Mouse (Mus musculus): Measurements from ENCODE around the gene Traf7. TPM values are rescaled to one million over a fixed set of nuclear protein-coding genes. Genes with fewer than 3 reads are reported as not detected.

The Traf7 gene
- polyA plus RNA-seq, 1 experiment from 2014 or later = 83.4 TPM

DNA sequence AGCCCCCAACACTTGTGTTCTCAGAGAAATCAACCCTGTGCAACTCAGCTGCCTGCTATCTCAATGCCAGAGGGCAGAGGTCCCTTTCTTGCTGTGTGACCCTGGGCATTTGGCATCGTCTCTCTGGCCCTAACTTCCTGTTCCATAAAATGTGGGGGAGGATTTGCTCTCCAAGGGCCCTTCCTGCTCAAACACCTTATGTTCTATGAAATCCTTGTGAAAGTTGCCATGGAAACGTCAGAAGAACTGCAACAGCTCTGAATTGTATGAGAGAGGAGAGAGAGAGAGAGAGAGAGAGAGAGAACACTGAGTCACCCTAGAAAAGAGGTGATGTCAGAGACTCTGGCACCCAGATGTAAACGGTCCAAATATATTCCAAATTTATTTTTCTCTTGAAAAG is 9.8 kb upstream of the Traf7 start:
- Histone ChIP-seq H3K27ac (no peak overlapping the region), H3K27me3 (replicated peaks) (no peaks in the 10 kb centered on the region), H3K9ac (no peak overlapping the region), H3K9me3 (no peaks in the 10 kb centered on the region), H3K4me3 (no peak overlapping the region), H3K4me1 (peaks cover 17% of the 10 kb centered on the region), H3K36me3 (no peaks in the 10 kb centered on the region), H3K4me2 (replicated peaks) (no peak overlapping the region)
- WGBS = 46% methylated on average over 3 of the region's 3 CpGs
- ATAC-seq (ENCODE audit: low FRiP score, low read depth) = no peak

DNA sequence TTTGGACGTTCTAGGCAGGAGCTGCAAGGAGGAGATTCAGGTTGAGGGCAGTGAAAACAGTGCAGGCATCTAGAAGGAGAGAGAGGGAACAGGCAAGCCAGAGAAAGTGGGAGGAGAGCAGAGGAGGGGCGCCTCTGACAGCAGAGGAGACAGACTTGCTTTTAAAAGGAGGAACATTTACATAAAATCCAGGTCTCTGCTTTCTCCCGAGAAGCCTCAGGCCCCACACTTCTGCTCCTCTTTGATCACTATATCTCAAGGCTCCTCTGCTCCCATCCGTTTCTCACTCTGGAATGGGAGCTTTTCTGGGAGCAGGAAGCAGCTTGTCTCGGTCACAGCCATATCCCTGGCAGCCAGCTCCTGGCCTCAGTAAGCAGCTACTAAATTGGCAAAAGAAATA is 7.6 kb upstream of the Traf7 start:
- ATAC-seq (ENCODE audit: low FRiP score, low read depth) = no peak
- H3K4me2 ChIP-seq (replicated peaks) = no peak overlapping the region
- H3K9ac ChIP-seq = no peak overlapping the region
- 51% methylated on average over 5 of the region's 5 CpGs for WGBS
- peaks cover 5% of the 10 kb centered on the region; the same call in 1 of the 2 replicates for H3K36me3 ChIP-seq
- H3K4me3 ChIP-seq = no peak overlapping the region
- no peaks in the 10 kb centered on the region for H3K9me3 ChIP-seq
- H3K27me3 ChIP-seq (replicated peaks) = no peaks in the 10 kb centered on the region
- peaks cover 26% of the 10 kb centered on the region for H3K4me1 ChIP-seq
- H3K27ac ChIP-seq = no peak overlapping the region

- H3K4me3 ChIP-seq = peak within 1 kb of the TSS; percentile 26
- peak within 1 kb of the TSS; percentile 68 for H3K4me2 ChIP-seq (replicated peaks)
- 0 out of 2 replicates have a peak within 1 kb of the TSS, but pooled peaks have one; percentile 29 for H3K9ac ChIP-seq
- peaks cover 37% of the 10 kb centered on the region for H3K4me1 ChIP-seq
- no peak for ATAC-seq (ENCODE audit: low FRiP score, low read depth)
- WGBS = 90% methylated on average over 8 of the region's 8 CpGs
- peaks cover 7% of the 10 kb centered on the region; the same call in 1 of the 2 replicates for H3K36me3 ChIP-seq
- H3K27me3 ChIP-seq (replicated peaks) = no peaks in the 10 kb centered on the region
- no peak within 1 kb of the TSS for H3K27ac ChIP-seq
- no peaks in the 10 kb centered on the region for H3K9me3 ChIP-seq
Observed at GRCm38 (mm10) chr17:24534160-24534718, 6.5 kb upstream of the Traf7 start, which contains the start of gene Rab26. TSS of gene Rab26 (minus strand) at chr17:24534210.

DNA sequence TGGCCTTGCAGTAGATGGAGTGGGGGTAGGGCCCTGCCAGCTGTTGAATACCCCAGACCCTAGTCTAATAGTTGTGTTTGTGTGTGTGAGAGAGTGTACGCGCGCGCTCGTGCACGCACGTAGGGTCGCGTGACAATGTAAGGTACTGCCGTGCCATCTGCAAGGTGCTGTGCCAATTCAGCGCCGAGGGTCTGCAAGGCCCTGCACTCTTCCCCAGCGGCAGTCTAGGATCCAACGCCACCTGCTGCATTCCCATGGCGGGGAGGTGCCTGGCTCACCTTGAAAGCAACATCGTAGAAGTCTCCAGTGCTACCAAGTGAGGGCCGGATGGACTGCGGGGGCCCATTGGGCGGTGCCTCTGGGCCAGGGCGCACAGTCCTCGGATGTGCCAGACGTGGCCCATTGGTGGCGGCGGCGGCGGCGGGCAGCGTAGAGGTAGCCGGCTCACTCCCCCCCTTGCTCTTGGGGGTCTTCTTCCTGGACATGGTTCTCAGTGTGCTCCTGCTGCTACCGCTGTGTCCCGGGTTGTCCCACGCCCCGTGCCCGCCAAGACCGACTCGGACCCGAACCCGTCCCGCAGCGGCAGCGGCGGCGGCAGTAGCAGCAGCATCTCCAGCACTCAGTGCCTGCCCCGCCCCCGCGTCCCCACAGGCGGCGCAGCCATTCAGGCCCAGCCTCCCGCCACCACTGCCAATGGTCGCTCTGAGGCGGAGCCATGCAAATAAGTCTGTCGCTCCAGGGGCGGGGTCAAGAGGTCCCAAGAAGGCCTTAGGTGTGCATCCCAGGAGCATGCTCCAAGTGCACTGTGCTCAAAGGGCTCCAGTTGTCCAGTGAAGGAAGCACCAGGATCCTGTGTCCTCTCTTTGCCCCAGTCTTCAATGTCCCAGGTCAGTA is 5.6 kb upstream of the Traf7 start:
- Histone ChIP-seq H3K4me2 (replicated peaks) (peak overlapping the region; percentile 68), H3K27me3 (replicated peaks) (no peaks in the 10 kb centered on the region), H3K4me1 (peaks cover 45% of the 10 kb centered on the region), H3K9me3 (no peaks in the 10 kb centered on the region), H3K36me3 (peaks cover 7% of the 10 kb centered on the region; the same call in 1 of the 2 replicates), H3K9ac (0 out of 2 replicates have a peak overlapping the region, but pooled peaks have one; percentile 29), H3K27ac (no peak overlapping the region), H3K4me3 (peak overlapping the region; percentile 26)
- WGBS = 6% methylated on average over 53 of the region's 53 CpGs
- ATAC-seq (ENCODE audit: low FRiP score, low read depth) = peak; percentile 41; the same call in 1 of the 2 replicates

DNA sequence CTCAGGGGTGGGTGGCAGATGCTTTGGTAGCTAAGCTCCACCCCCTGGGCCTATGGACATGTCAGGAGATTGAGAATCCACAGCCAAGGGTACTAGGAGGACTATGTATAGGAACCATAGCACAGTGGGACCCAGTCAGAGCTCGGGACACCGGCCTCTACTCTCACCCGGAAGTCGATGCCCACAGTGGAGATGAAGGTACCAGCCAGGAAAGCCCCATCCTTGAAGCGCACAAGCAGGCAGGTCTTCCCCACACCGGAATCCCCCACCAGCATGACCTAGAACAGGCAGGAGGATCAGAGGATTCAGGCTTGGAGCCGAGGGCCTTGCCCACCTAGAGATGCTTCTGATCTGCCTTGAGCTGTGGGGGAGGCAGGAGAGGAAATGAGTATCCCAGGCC is 4.3 kb upstream of the Traf7 start:
- ATAC-seq (ENCODE audit: low FRiP score, low read depth) = no peak
- no peak overlapping the region for H3K27ac ChIP-seq
- no peak overlapping the region for H3K4me3 ChIP-seq
- H3K4me2 ChIP-seq (replicated peaks) = no peak overlapping the region
- peaks cover 7% of the 10 kb centered on the region; the same call in 1 of the 2 replicates for H3K36me3 ChIP-seq
- no peaks in the 10 kb centered on the region for H3K9me3 ChIP-seq
- H3K9ac ChIP-seq = 0 out of 2 replicates have a peak overlapping the region, but pooled peaks have one; percentile 14
- no peaks in the 10 kb centered on the region for H3K27me3 ChIP-seq (replicated peaks)
- 78% methylated on average over 7 of the region's 7 CpGs for WGBS
- peaks cover 42% of the 10 kb centered on the region for H3K4me1 ChIP-seq

DNA sequence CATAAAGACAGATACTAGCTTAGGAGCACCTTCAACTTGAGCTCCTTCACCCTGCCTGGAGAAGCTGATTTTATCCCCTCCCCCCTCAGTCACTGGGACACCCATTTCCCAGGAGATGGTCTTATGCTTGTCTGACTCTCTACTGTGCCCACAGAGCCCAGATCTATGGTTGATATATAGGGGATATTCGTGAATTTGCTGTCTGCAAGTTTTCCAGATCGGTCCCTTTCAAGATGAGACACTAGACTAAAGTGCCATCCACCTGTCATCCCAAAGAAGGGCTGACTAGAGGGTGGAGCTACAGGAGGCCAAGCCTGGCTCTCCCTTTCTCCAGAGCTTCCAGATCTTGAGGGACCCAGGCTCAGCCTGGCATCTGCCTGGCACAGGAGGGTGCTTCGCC is 3.3 kb upstream of the Traf7 start:
- Histone ChIP-seq H3K9me3 (no peaks in the 10 kb centered on the region), H3K4me1 (peaks cover 52% of the 10 kb centered on the region), H3K4me2 (replicated peaks) (no peak overlapping the region), H3K4me3 (no peak overlapping the region), H3K27ac (no peak overlapping the region), H3K9ac (no peak overlapping the region), H3K27me3 (replicated peaks) (no peaks in the 10 kb centered on the region), H3K36me3 (peaks cover 7% of the 10 kb centered on the region; the same call in 1 of the 2 replicates)
- 69% methylated on average over 3 of the region's 3 CpGs for WGBS
- ATAC-seq (ENCODE audit: low FRiP score, low read depth) = no peak

DNA sequence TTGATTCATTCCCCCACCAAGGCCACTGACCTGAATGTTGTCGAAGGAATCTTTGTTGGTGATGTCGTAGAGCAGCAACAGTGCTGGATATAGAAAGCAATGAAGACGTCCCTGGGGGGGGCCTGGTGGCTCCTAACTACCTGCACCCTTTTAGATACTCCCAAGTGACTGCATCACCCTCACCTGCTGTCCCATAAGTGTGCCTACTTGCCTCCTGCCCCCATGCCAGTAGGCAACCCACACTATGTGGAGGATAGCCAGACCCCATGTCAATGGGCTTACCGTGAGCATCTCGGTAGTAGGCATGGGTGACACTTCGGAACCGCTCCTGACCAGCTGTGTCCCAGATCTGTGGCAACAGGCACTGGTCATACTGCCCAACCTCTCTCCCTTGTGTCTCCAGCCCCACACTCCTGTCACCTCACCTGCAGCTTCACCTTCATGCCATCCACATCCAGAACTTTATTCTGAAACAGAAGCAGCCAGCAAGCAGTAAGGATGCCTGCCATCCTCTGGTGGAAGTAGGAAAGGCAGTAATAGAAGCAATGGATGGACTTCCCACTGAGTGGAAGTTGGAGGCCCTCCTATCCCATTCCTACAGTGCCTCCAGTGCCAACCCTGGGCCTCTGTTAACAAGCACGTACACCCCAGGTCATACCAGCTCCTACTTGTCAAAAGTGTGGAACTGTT is 2.8 kb upstream of the Traf7 start:
- H3K27ac ChIP-seq = no peak overlapping the region
- H3K4me1 ChIP-seq = peaks cover 52% of the 10 kb centered on the region
- peak overlapping the region; percentile 58; the same call in 1 of the 2 replicates for H3K9ac ChIP-seq
- ATAC-seq (ENCODE audit: low FRiP score, low read depth) = no peak
- H3K4me2 ChIP-seq (replicated peaks) = peak overlapping the region; percentile 90
- WGBS = 22% methylated on average over 8 of the region's 8 CpGs
- no peaks in the 10 kb centered on the region for H3K27me3 ChIP-seq (replicated peaks)
- peaks cover 7% of the 10 kb centered on the region; the same call in 1 of the 2 replicates for H3K36me3 ChIP-seq
- 0 out of 2 replicates have a peak overlapping the region, but pooled peaks have one; percentile 9 for H3K4me3 ChIP-seq
- H3K9me3 ChIP-seq = no peaks in the 10 kb centered on the region

- ATAC-seq (ENCODE audit: low FRiP score, low read depth) = no peak
- Histone ChIP-seq H3K4me3 (peak overlapping the region; percentile 45), H3K27me3 (replicated peaks) (no peaks in the 10 kb centered on the region), H3K36me3 (peaks cover 7% of the 10 kb centered on the region; the same call in 1 of the 2 replicates), H3K4me2 (replicated peaks) (peak overlapping the region; percentile 90), H3K9me3 (no peaks in the 10 kb centered on the region), H3K9ac (peak overlapping the region; percentile 58), H3K27ac (peak overlapping the region; percentile 22; the same call in 1 of the 2 replicates), H3K4me1 (peaks cover 55% of the 10 kb centered on the region)
- 17% methylated on average over 5 of the region's 5 CpGs for WGBS
Observed at GRCm38 (mm10) chr17:24529883-24530282, 2.1 kb upstream of the Traf7 start.

DNA sequence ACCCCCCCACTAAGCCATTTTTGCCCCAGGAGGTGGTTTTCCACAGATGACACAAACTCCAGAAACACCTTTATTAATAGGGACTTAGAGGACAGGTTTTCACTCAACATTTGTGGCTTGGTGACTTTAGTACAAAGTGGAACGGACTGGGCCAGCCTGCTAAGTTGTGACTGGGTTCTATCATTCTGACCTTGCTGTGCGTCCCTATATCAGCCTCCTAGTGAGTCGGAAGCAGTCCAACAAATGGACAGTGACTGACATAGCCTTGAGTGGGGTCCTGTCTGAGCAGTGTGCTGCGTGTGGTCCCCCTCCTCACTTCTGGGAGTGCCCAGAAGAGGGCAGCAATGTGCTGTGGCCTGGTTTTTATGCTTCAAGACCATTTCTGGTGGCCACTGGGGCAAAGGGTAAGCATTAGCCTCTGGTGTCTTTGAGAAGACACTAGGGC is 1.3 kb upstream of the Traf7 start:
- ATAC-seq (ENCODE audit: low FRiP score, low read depth) = no peak
- Histone ChIP-seq H3K27ac (no peak overlapping the region), H3K27me3 (replicated peaks) (no peaks in the 10 kb centered on the region), H3K36me3 (peaks cover 7% of the 10 kb centered on the region; the same call in 1 of the 2 replicates), H3K4me3 (peak overlapping the region; percentile 45), H3K9me3 (no peaks in the 10 kb centered on the region), H3K9ac (peak overlapping the region; percentile 58), H3K4me2 (replicated peaks) (peak overlapping the region; percentile 90), H3K4me1 (peaks cover 55% of the 10 kb centered on the region)
- 1% methylated on average over 4 of the region's 4 CpGs for WGBS

GRCm38 (mm10) chr17:24528560-24528918 is 801 bp upstream of the Traf7 start:
- Histone ChIP-seq H3K27me3 (replicated peaks) (no peaks in the 10 kb centered on the region), H3K9ac (peak overlapping the region; percentile 58), H3K36me3 (peaks cover 7% of the 10 kb centered on the region; the same call in 1 of the 2 replicates), H3K4me1 (peaks cover 53% of the 10 kb centered on the region), H3K27ac (no peak overlapping the region), H3K4me3 (peak overlapping the region; percentile 45), H3K9me3 (no peaks in the 10 kb centered on the region), H3K4me2 (replicated peaks) (peak overlapping the region; percentile 90)
- 1% methylated on average over 8 of the region's 8 CpGs for WGBS
- no peak for ATAC-seq (ENCODE audit: low FRiP score, low read depth)

GRCm38 (mm10) chr17:24527315-24527714 is 423 bp downstream of the Traf7 start:
- Histone ChIP-seq H3K4me1 (peaks cover 41% of the 10 kb centered on the region), H3K27ac (no peak overlapping the region), H3K9ac (peak overlapping the region; percentile 89), H3K9me3 (no peaks in the 10 kb centered on the region), H3K4me3 (peak overlapping the region; percentile 89), H3K27me3 (replicated peaks) (no peaks in the 10 kb centered on the region), H3K36me3 (peaks cover 10% of the 10 kb centered on the region), H3K4me2 (replicated peaks) (peak overlapping the region; percentile 76)
- ATAC-seq (ENCODE audit: low FRiP score, low read depth) = peak; percentile 5; the same call in 1 of the 2 replicates
- WGBS = under 1% methylated on average over 16 of the region's 19 CpGs
